Comparison of ENCODE assay signal across 8 mouse cellular contexts in the genomic region with DNA sequence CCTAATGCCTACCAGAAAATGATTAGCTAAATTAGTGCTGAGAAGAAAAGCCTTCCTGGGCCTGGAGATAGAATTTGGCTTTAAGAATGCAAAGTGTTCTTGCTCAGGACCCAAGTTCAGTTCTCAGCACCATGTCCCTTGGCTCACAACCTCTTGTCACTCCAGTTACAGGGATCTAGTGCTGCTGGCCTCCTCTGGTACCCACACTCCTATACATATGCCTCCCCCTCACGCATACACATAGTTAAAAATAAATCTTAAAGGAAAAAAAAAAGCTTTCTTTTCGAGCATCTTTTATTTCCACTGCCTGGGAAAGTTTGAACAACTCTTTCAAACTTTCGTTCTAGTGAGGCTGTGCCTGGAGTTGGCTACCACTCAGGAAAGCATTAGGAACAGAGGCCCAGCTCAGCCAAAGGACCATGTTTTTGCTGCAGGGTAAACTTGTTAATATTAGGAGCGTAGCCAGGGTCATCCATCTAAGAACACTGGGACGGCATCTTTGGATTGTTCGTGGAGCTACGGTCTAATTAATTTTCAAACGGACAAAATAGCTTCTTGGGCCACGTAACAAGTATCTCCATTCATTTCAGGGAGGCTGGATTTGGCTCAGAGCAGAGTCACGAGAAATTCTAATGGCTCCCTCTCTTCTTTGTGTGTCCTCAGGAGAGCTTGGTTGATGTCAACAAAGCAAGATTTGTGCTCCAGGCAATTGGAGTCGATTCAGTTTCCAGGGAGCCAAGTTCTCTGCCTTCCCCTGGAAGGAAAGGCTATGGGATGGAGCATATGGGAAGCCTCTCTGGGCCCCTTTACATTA.
DNase-seq lines count a peak whose midpoint lies in the region; ATAC-seq lines count a peak whose summit lies in the region.
"Had no signal": no experiment of that assay in that cellular context is flagged by ENCODE, and none has a peak within 500 bp of the region (broad histone marks: within the 10 kb centered on the region; RNA-seq: fewer than 3 reads in every experiment).

No protein-coding gene starts in this region.

- no peak overlapping the region for H3K9ac ChIP-seq in stomach, embryonic 15.5 days

- 0 out of 2 replicates have a peak, but pooled peaks cover 5% of the 10 kb centered on the region for H3K4me1 ChIP-seq in stomach, embryonic 15.5 days

- H3K27me3 ChIP-seq in stomach, embryonic 15.5 days (replicated peaks) = no peaks in the 10 kb centered on the region

- WGBS in stomach, embryonic 15.5 days = 53% methylated on average over 11 of the region's 11 CpGs

- H3K36me3 ChIP-seq in stomach, embryonic 15.5 days = no peaks in the 10 kb centered on the region

- no peak overlapping the region for H3K4me2 ChIP-seq in stomach, embryonic 15.5 days

- no peak overlapping the region for H3K4me3 ChIP-seq in stomach, embryonic 15.5 days (replicated peaks)

- peak overlapping the region; percentile 55; the same call in 1 of the 2 replicates for H3K27ac ChIP-seq in stomach, embryonic 15.5 days

- no peaks in the 10 kb centered on the region for H3K9me3 ChIP-seq in stomach, embryonic 15.5 days

- peak; percentile 0 for DNase-seq in lung, postnatal 14 days
- DNase-seq in lung, postnatal 25 days (ENCODE audit: low spot score) = no peak
- peak; percentile 35 for DNase-seq in gastrocnemius, postnatal 25 days
- peak; percentile 22 for DNase-seq in left cerebral cortex, adult 11 months (ENCODE audit: low spot score)
- DNase-seq in kidney, postnatal 10 days = no peak
- DNase-seq in kidney, adult 18-20 months = no peak
- DNase-seq: kidney, adult 2 months had no signal

- ATAC-seq in stomach, embryonic 15.5 days (ENCODE audit: insufficient read depth, low FRiP score, low read depth) = peak; percentile 65; the same call in 1 of the 2 replicates

Comparison
In these comparisons a context has a peak if more than half of its experiments do, and no peak if none do; other contexts are left out.
1. DNase-seq: peak in lung, postnatal 14 days (single experiment), gastrocnemius, postnatal 25 days (single experiment) and left cerebral cortex, adult 11 months (single experiment); none in lung, postnatal 25 days (single experiment), kidney, postnatal 10 days (single experiment) and kidney, adult 18-20 months (single experiment).